Mouse (Mus musculus) c-Kit-positive CD71-positive TER-119-positive erythroid progenitor cells, embryonic 14.5 days (primary cell): ENCODE measurements around the gene Gsx2.

Experiments
- DNase-seq: peaks from one replicate; pipeline ENCODE4 v3.0.0-alpha.2; 2013; ENCODE audit warnings: low spot score

Gsx2 gene

DNA sequence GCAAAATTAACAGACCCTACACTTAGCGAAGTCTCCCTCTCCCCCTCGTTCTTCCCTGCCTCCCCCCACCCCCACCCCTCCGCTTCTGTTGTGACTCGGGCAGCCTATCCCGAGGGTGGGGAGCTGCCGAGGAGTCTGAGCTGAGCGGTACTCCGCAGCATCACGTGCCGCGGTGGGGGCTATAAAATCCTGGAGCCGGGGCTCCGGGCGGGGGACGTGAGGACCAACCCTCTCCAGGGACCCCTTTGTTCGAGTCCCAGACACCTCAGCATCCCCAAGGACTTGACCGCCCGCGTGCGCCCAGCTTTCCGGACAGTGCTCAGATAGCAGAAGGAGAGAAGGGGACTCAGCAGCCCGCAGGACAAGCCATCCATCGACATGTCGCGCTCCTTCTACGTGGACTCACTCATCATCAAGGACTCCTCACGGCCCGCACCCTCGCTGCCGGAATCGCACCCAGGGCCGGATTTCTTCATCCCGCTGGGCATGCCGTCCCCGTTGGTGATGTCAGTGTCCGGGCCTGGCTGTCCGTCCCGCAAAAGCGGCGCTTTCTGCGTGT is at the start of gene Gsx2:
Gene Gsx2, plus strand, starts transcription at position 219 of the 559 bp plus-strand sequence.
- no peak for DNase-seq

GRCm38 (mm10) chr5:75035475-75035874 is 39.9 kb upstream of the Gsx2 start:
- no peak for DNase-seq

DNA sequence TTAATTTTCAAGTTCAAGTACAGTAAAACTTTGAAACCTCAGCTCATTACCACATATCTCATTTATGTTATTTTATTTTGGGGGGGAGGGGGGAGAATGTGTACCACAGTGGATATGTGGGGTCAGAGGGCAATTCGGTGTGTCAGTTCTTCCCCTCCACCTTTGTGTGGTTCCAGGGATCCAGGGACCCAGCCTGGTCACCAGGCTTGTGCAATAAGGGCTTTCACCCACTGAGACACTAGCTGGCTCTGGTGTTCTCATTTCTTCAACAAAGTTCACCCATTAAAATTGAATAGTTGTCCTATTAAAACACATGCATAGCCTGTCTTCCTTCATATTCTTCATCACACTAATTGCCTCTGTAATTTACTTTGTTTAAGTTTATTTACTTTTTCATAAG is 36.1 kb upstream of the Gsx2 start:
- DNase-seq: no peak

DNA sequence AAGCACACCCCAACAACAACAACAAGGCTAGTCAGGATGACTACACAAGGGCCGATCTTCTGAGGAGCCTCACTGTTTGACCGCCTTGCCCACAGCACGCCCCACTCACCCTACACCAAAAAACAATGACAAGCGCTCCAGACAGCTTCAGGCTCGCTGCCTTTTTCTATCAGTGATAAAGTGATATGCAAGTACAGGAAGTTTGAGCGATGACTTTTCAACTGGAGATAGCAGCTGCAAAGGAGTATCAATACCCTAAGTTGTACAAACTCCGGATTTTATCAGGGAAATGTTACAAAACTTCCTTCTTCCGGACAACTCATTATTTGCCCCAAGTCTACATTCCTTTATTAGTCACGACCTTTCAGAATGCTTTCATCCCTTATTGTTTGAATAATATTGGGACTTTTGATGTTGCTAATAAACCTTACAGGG is 32.4 kb upstream of the Gsx2 start:
- no peak for DNase-seq

DNA sequence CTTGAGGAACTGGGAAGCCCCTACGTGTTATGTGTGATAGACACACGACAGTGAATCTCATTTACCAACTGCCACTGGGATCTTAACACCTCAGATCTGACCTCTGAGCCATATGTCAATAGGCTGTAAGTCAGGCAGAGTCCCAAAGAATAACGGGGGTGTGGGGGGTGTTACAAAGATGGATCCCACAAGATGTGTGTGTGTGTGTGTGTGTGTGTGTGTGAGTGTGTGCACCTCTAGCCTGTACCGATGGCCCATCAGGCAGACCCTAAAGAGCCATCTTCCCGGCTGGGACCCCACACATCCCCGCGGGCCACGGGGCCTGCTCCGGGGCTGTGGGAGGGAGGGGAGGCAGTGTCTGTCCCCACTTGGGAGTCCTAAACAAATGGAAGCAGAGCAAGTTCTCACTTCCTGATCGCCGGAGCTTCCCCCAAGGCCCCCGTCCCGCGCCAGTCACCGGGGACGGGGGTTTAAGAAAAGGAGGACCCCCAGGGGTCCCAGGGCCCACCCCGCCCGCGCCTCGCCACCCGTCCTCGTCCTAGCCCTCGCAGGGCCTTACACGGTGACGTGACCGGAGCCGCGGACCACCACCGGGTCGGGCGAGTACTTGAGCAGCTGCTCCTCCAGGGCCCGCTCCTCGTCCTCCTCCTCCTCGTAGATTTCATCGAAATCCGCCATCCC is 31.6 kb upstream of the Gsx2 start:
- peak; percentile 44 for DNase-seq

DNA sequence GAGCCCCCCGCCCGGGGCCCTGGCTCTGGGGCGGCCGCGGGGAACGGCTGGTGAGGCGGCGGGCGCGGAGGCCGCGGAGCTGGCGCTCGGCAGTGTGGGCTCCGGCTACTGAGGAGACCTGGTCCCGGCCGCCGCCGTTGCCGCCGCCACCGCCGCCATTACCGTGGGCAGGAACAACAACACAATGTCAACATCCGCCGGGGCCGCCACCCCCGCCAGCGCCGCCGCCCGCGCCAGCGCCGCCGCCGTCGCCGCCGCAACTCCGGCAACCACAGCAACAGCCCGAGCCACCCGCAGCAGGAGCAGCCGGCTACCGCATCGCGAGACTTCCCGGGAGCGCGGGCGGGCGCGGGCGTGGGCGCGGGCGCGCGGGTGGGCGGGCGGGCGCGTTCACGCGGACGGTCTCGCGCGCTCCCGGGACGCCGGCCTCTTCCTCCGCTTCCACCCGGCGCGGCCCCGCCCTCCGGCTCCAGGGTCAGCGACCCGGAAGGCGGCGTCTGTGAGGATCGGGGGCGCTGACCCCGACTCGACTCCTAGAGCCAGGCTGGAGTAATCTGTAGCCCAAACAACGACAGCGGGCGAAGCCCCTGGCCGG is 31.0 kb upstream of the Gsx2 start, which contains the start of gene Chic2:
Gene Chic2, minus strand, starts transcription at position 465 of the 595 bp plus-strand sequence.
- DNase-seq: peak; percentile 66

GRCm38 (mm10) chr5:75045371-75045770 is 30.0 kb upstream of the Gsx2 start:
- DNase-seq: peak; percentile 10

- no peak for DNase-seq
Measured at GRCm38 (mm10) chr5:75046681-75047321, 28.6 kb upstream of the Gsx2 start.

DNA sequence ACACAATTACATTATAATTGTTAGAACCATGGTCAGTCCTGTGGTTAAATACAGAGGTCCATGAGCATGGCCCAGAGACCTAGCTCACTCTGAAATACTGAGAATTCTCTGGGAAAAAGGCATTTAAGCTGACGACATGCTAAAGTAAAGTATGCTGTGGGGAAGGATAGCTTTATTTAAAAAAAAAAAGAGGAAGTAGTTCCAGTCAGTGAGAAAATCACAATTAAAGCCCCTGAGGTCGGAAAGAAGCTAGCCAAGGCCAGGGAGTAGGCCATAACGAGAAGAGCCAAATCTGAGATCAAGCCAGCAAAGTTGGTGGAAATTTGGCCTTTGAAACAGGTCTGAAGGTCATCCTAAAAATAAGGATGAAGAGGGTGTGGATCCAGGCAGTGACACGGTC is 24.3 kb upstream of the Gsx2 start:
- DNase-seq: no peak

DNA sequence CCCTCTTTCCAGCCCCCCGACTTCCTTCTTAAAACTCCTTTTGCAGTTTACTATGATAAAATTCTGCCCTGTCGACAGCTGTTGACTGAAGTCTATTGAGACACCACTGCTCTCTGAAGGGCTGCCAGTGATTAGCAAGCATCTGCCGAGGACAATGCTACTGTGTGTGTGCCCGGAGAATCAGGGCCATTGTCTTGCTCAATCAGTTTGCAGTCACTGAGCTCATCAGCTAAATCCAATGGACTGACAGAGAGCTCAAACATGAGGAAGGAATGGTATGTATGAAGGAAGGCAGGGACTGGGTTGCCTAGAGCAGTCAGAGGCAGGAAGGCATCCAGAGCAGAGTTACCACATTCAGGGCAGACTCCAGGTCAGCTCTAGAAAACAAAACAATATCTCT is 12.2 kb upstream of the Gsx2 start:
- DNase-seq: no peak

- DNase-seq: no peak
Measured at GRCm38 (mm10) chr5:75066715-75067114, 8.7 kb upstream of the Gsx2 start.

- DNase-seq: no peak
Measured at GRCm38 (mm10) chr5:75067125-75067756, 8.2 kb upstream of the Gsx2 start.

GRCm38 (mm10) chr5:75070132-75070531 is 5.3 kb upstream of the Gsx2 start:
- no peak for DNase-seq

- no peak for DNase-seq
Measured at GRCm38 (mm10) chr5:75070656-75071375, 4.6 kb upstream of the Gsx2 start.

DNA sequence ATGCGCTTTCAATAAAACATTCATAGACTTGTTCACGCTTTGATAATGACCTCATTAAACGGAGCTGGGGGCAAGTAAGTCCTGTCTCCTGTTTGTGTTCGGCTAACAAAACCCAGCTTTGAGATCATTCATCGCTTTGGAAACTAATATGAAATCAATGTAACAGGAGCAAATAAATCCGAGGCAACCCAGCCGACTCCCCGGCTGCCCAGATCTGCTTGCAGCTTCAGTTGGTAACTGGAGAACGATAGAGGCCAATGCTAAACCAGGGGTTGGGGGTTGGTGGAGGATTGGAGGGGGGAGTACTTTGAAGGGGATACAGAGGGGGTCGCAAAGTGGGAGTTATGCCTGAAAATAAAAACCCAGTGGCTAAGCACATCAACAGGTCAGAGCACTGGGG is 3.5 kb upstream of the Gsx2 start:
- no peak for DNase-seq

GRCm38 (mm10) chr5:75072532-75072931 is 2.9 kb upstream of the Gsx2 start:
- DNase-seq: no peak

- DNase-seq: no peak
Measured at GRCm38 (mm10) chr5:75073167-75073566, 2.2 kb upstream of the Gsx2 start.

- no peak for DNase-seq
Measured at GRCm38 (mm10) chr5:75073684-75074083, 1.7 kb upstream of the Gsx2 start.

GRCm38 (mm10) chr5:75074132-75074531 is 1.3 kb upstream of the Gsx2 start:
- no peak for DNase-seq

GRCm38 (mm10) chr5:75074537-75075382 is 641 bp upstream of the Gsx2 start:
- DNase-seq: no peak
